Mouse (Mus musculus) limb, embryonic 14.5 days (tissue): ENCODE measurements around the gene Mctp1. TPM values are rescaled to one million over a fixed set of nuclear protein-coding genes. Genes with fewer than 3 reads are reported as not detected.

ENCODE experiments used
- ATAC-seq: fragments of 200-750 bp; cut with Nextera tagmentation; 2 replicates; pipeline ENCODE4 v1.8.0; 2017; ENCODE audit warnings: low read depth, moderate number of reproducible peaks, moderate TSS enrichment; ENCODE audit not compliant: low FRiP score
- DNase-seq: peaks from one replicate; pipeline ENCODE4 v3.0.0-alpha.2; 2015; ENCODE audit warnings: low spot score
- H3K27ac ChIP-seq: fragments of 300-500 bp; sonication (generic); replicated peaks from 2 replicates; pipeline ENCODE4 v1.5.1; 2014; ENCODE audit warnings: low read depth, mild to moderate bottlenecking, low read length, moderate library complexity, mixed read lengths
- H3K27me3 ChIP-seq: fragments of 300-500 bp; sonication (generic); 2 replicates; pipeline ENCODE4 v1.6.1; 2014; ENCODE audit warnings: low read length, mixed read lengths; ENCODE audit not compliant: control insufficient read depth, insufficient read depth
- H3K36me3 ChIP-seq: fragments of 300-500 bp; sonication (generic); 2 replicates; pipeline ENCODE4 v1.6.1; 2014; ENCODE audit warnings: mild to moderate bottlenecking, low read length, moderate library complexity, mixed read lengths; ENCODE audit not compliant: control insufficient read depth, insufficient read depth
- H3K4me1 ChIP-seq: fragments of 300-500 bp; sonication (generic); 2 replicates; pipeline ENCODE4 v1.6.1; 2014; ENCODE audit warnings: antibody characterized with exemption, low read length, mixed read lengths; ENCODE audit not compliant: control insufficient read depth, insufficient read depth
- H3K4me2 ChIP-seq: fragments of 300-500 bp; sonication (generic); replicated peaks from 2 replicates; pipeline ENCODE4 v1.6.1; 2014; ENCODE audit warnings: low read depth, mild to moderate bottlenecking, low read length, moderate library complexity; ENCODE audit not compliant: severe bottlenecking
- H3K4me3 ChIP-seq: fragments of 300-500 bp; sonication (generic); replicated peaks from 2 replicates; pipeline ENCODE4 v1.5.1; 2014; ENCODE audit warnings: low read length
- H3K9ac ChIP-seq: fragments of 300-500 bp; sonication (generic); 2 replicates; pipeline ENCODE4 v1.6.1; 2014; ENCODE audit warnings: mild to moderate bottlenecking, low read depth, low read length, moderate library complexity; ENCODE audit not compliant: severe bottlenecking
- H3K9me3 ChIP-seq: fragments of 300-500 bp; sonication (generic); 2 replicates; pipeline ENCODE4 v1.6.1; 2016; ENCODE audit warnings: low read length; ENCODE audit not compliant: control insufficient read depth
- POLR2A ChIP-seq: fragments of 200-500 bp; IDR thresholded peaks from 2 replicates; pipeline ENCODE4 v1.8.0; 2012; ENCODE audit warnings: inconsistent platforms, mild to moderate bottlenecking, moderate library complexity, borderline replicate concordance; ENCODE audit not compliant: insufficient read depth, insufficient read length; ENCODE audit errors: extremely low read depth
- WGBS: fragments of 180-500 bp; shearing (Covaris S2); extraction: QIAGEN DNeasy Blood & Tissue Kit; methylation state at CpG from one replicate; pipeline ENCODE4 v1.1.7; 2014; 5-methylcytosine and 5-hydroxymethylcytosine counted together
- polyA plus RNA-seq, 2 experiments: library from polyadenylated mRNA; depleted of rRNA in 1 of 2; stranded (reverse) in 1 of 2; unstranded in 1 of 2; fragments of >200 nt; fragmentation: Nextera tagmentation in 1 of 2; extraction: Ambion mirVana in 1 of 2; gene quantifications; 2 replicates each; pipeline versions ENCODE4 v1.2.1 to v1.2.3; 2012 to 2014

Mctp1 gene
- polyA plus RNA-seq, 2 experiments = 0.44 to 0.59 TPM

DNA sequence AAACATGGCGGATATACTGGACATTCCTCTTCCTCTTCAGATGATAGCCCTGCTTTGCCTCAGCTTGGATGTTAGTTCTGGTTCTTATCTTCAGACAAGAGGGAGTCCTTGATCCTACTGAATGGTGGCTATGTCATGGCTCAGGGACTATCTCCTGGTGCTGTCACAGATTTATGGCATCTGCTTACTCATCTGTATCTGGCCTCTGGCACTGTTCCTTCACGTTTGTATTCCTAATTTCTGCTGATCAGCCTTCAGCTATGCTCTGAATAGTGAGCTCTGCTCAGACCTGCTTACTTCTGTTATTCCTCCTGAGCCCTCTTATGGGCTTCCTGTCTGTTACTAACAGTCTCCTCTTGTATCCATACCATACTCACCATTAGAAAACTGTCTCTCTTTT, 7.6 kb downstream of the Mctp1 start:
- no peak overlapping the region for H3K4me2 ChIP-seq
- no peaks in the 10 kb centered on the region for H3K4me1 ChIP-seq
- H3K27me3 ChIP-seq = no peaks in the 10 kb centered on the region
- no peaks in the 10 kb centered on the region for H3K9me3 ChIP-seq
- H3K4me3 ChIP-seq = no peak overlapping the region
- ATAC-seq = no peak
- WGBS = 59% methylated on average over 2 of the region's 2 CpGs
- H3K9ac ChIP-seq = no peak overlapping the region
- no peak for TF ChIP-seq POLR2A
- no peak overlapping the region for H3K27ac ChIP-seq
- H3K36me3 ChIP-seq = no peaks in the 10 kb centered on the region
- no peak for DNase-seq

DNA sequence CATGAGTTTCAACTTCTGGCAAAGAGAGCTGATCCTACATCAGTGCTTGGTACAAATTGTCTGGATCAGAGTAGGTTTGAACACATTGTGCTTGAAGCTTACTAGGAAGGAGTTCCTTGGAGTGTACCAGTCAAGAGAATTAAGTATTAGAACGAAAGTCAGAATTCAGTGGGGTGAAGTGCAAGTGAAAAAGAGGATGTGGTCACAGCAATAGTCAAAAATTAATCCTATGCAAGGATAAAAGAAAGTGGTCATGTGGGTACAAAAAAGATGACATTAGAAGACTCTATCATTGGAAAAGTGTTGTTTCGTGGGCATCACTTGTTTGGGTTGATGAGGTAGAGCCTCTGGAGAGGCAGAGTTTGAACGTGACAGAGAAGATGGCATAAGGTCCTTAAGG, 8.8 kb downstream of the Mctp1 start:
- H3K4me1 ChIP-seq = no peaks in the 10 kb centered on the region
- H3K36me3 ChIP-seq = no peaks in the 10 kb centered on the region
- ATAC-seq = no peak
- no peak for TF ChIP-seq POLR2A
- DNase-seq = no peak
- no peak overlapping the region for H3K27ac ChIP-seq
- no peaks in the 10 kb centered on the region for H3K9me3 ChIP-seq
- H3K27me3 ChIP-seq = no peaks in the 10 kb centered on the region
- 81% methylated on average over 3 of the region's 3 CpGs for WGBS
- H3K9ac ChIP-seq = no peak overlapping the region
- no peak overlapping the region for H3K4me2 ChIP-seq
- H3K4me3 ChIP-seq = no peak overlapping the region

DNA sequence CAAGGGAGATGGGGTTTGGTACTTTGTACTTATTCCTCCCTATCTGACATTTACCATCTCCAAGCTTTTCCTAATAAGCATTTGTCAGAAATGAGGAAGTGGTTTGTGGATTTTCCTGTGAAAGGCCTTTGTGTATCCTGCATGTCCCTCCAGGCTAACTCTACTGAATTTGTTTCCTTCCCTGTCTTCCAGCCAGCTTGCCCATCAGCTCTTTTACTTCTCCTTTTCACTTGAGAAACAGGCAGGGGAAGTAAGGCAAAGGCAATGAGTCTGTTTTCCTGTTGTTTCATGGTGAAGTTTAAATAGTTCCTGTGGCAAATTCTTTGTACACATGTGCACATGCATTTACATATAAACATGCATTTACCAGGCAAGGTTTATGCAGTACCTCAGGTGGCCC, 11.6 kb downstream of the Mctp1 start:
- no peaks in the 10 kb centered on the region for H3K27me3 ChIP-seq
- H3K4me1 ChIP-seq = no peaks in the 10 kb centered on the region
- no peak for DNase-seq
- no peaks in the 10 kb centered on the region for H3K36me3 ChIP-seq
- no peak for ATAC-seq
- H3K4me2 ChIP-seq = no peak overlapping the region
- H3K9ac ChIP-seq = no peak overlapping the region
- H3K4me3 ChIP-seq = no peak overlapping the region
- no peaks in the 10 kb centered on the region for H3K9me3 ChIP-seq
- TF ChIP-seq POLR2A = no peak
- H3K27ac ChIP-seq = no peak overlapping the region

DNA sequence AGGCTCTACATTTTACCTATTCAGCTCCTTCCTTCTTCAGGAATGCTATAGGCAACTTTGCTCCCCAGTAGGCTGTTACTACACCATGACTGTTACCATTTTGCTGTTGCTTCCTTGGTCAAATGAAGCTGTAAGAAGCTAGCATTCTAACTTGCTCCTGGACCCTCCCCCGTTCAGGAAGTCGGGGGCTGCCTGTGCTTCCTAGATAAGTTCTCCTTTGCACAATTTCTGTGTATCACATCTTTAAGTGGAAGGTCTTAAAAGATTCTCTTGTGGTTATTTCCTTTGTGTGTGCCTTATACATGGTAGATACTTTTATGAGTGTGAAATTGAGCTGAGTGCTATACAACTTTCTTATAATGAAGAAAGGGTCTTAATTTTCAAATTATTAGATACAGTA, 25.0 kb downstream of the Mctp1 start:
- no peaks in the 10 kb centered on the region for H3K4me1 ChIP-seq
- no peaks in the 10 kb centered on the region for H3K27me3 ChIP-seq
- DNase-seq = no peak
- ATAC-seq = no peak
- no peak overlapping the region for H3K4me3 ChIP-seq
- H3K4me2 ChIP-seq = no peak overlapping the region
- H3K9me3 ChIP-seq = no peaks in the 10 kb centered on the region
- H3K36me3 ChIP-seq = no peaks in the 10 kb centered on the region
- WGBS = 77% methylated on average over 2 of the region's 2 CpGs
- no peak for TF ChIP-seq POLR2A
- no peak overlapping the region for H3K27ac ChIP-seq
- H3K9ac ChIP-seq = no peak overlapping the region

DNA sequence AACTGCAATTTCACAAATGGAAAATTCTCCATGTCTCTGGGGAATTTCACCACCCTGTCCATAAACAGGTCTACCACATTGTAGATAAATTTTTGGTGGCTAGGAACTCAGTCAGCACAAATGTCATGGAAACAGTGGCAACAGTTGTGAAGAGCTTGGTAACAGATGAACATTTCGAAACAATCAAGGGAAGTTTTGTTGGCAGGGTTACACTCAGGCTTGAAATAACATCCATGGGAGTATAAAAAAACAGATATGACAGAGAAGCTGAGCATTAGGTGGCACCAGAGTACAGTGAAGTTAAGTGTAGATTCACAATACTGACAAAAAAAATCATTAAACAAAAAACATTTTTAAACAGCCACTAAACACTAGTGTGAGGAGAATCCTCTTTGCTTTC, 26.3 kb downstream of the Mctp1 start:
- H3K4me3 ChIP-seq = no peak overlapping the region
- ATAC-seq (no peak), DNase-seq (no peak)
- no peaks in the 10 kb centered on the region for H3K27me3 ChIP-seq
- no peak for TF ChIP-seq POLR2A
- H3K4me1 ChIP-seq = no peaks in the 10 kb centered on the region
- 78% methylated on average over 1 of the region's 1 CpGs for WGBS
- no peak overlapping the region for H3K27ac ChIP-seq
- H3K9ac ChIP-seq = no peak overlapping the region
- H3K9me3 ChIP-seq = no peaks in the 10 kb centered on the region
- H3K36me3 ChIP-seq = no peaks in the 10 kb centered on the region
- H3K4me2 ChIP-seq = no peak overlapping the region

DNA sequence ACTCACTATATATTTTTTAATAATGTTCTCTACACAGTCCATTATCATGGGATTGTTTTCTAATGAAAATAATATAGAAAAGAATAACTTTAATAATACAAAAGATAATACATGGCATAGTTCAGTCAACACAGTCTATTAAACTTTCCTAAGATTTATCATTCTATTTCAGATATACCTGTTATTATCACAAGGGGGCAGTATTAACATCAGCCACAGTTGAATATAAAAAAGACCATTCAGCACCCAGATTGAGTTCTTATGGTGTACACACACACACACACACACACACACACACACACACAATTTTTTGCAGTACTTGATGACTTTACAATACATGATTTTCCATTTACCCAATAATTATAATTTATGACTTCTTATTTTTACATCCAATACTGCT, 31.0 kb downstream of the Mctp1 start:
- no peak overlapping the region for H3K9ac ChIP-seq
- H3K36me3 ChIP-seq = no peaks in the 10 kb centered on the region
- TF ChIP-seq POLR2A = no peak
- H3K9me3 ChIP-seq = no peaks in the 10 kb centered on the region
- no peak for DNase-seq
- no peak overlapping the region for H3K27ac ChIP-seq
- H3K4me2 ChIP-seq = no peak overlapping the region
- no peak for ATAC-seq
- no peaks in the 10 kb centered on the region for H3K4me1 ChIP-seq
- H3K27me3 ChIP-seq = no peaks in the 10 kb centered on the region
- no peak overlapping the region for H3K4me3 ChIP-seq
